Mouse (Mus musculus): Measurements from ENCODE around the gene Palld. TPM values are rescaled to one million over a fixed set of nuclear protein-coding genes. Genes with fewer than 3 reads are reported as not detected.

The Palld gene
- polyA plus RNA-seq, 1 experiment, result 13.4 TPM

GRCm38 (mm10) chr8:61573179-61573937, 329.1 kb downstream of the Palld start:
- no peaks in the 10 kb centered on the region for H3K4me1 ChIP-seq (ENCODE audit: control insufficient read depth, insufficient read depth, insufficient read length)
- no peak overlapping the region for H3K4me3 ChIP-seq (ENCODE audit: extremely low read depth, insufficient read depth, insufficient read length)
- 0 out of 2 replicates have a peak overlapping the region, but pooled peaks have one; percentile 5 for H3K27ac ChIP-seq (ENCODE audit: insufficient read depth, low read length)
- no peak for DNase-seq (ENCODE audit: low read depth in 1 of 2, low spot score in 2 of 2)
- 88% methylated on average over 8 of the region's 8 CpGs for WGBS
- TF ChIP-seq CTCF (IDR thresholded peaks at IDR 0.05; ENCODE audit: extremely low read depth, insufficient read depth, insufficient read length, insufficient replicate concordance) (no peak), POLR2A (IDR thresholded peaks at IDR 0.05; ENCODE audit: low read depth, low read length) (no peak)
- H3K36me3 ChIP-seq (ENCODE audit: control insufficient read depth, insufficient read depth, low read length), result no peaks in the 10 kb centered on the region
- no peaks in the 10 kb centered on the region for H3K27me3 ChIP-seq (ENCODE audit: control insufficient read depth, insufficient read depth, low read length)

- H3K36me3 ChIP-seq (ENCODE audit: control insufficient read depth, insufficient read depth, low read length), result no peaks in the 10 kb centered on the region
- no peak overlapping the region for H3K4me3 ChIP-seq (ENCODE audit: extremely low read depth, insufficient read depth, insufficient read length)
- no peaks in the 10 kb centered on the region for H3K27me3 ChIP-seq (ENCODE audit: control insufficient read depth, insufficient read depth, low read length)
- H3K27ac ChIP-seq (ENCODE audit: insufficient read depth, low read length), result 0 out of 2 replicates have a peak overlapping the region, but pooled peaks have one; percentile 1
- TF ChIP-seq POLR2A (IDR thresholded peaks at IDR 0.05; ENCODE audit: low read depth, low read length), result no peak
- TF ChIP-seq CTCF (IDR thresholded peaks at IDR 0.05; ENCODE audit: extremely low read depth, insufficient read depth, insufficient read length, insufficient replicate concordance), result no peak
- 94% methylated on average over 6 of the region's 6 CpGs for WGBS
- DNase-seq (ENCODE audit: low read depth in 1 of 2, low spot score in 2 of 2), result no peak
- H3K4me1 ChIP-seq (ENCODE audit: control insufficient read depth, insufficient read depth, insufficient read length), result no peaks in the 10 kb centered on the region
Measured at GRCm38 (mm10) chr8:61572697-61573096, 329.8 kb downstream of the Palld start.

GRCm38 (mm10) chr8:61570637-61571036, 331.9 kb downstream of the Palld start:
- H3K27me3 ChIP-seq (ENCODE audit: control insufficient read depth, insufficient read depth, low read length), result no peaks in the 10 kb centered on the region
- no peak for TF ChIP-seq CTCF (IDR thresholded peaks at IDR 0.05; ENCODE audit: extremely low read depth, insufficient read depth, insufficient read length, insufficient replicate concordance)
- no peak for TF ChIP-seq POLR2A (IDR thresholded peaks at IDR 0.05; ENCODE audit: low read depth, low read length)
- no peaks in the 10 kb centered on the region for H3K36me3 ChIP-seq (ENCODE audit: control insufficient read depth, insufficient read depth, low read length)
- no peaks in the 10 kb centered on the region for H3K4me1 ChIP-seq (ENCODE audit: control insufficient read depth, insufficient read depth, insufficient read length)
- 52% methylated on average over 2 of the region's 2 CpGs for WGBS
- no peak overlapping the region for H3K27ac ChIP-seq (ENCODE audit: insufficient read depth, low read length)
- no peak for DNase-seq (ENCODE audit: low read depth in 1 of 2, low spot score in 2 of 2)
- no peak overlapping the region for H3K4me3 ChIP-seq (ENCODE audit: extremely low read depth, insufficient read depth, insufficient read length)

GRCm38 (mm10) chr8:61569721-61570120, 332.8 kb downstream of the Palld start:
- no peak for TF ChIP-seq CTCF (IDR thresholded peaks at IDR 0.05; ENCODE audit: extremely low read depth, insufficient read depth, insufficient read length, insufficient replicate concordance)
- TF ChIP-seq POLR2A (IDR thresholded peaks at IDR 0.05; ENCODE audit: low read depth, low read length), result no peak
- no peak for DNase-seq (ENCODE audit: low read depth in 1 of 2, low spot score in 2 of 2)
- H3K27me3 ChIP-seq (ENCODE audit: control insufficient read depth, insufficient read depth, low read length), result no peaks in the 10 kb centered on the region
- no peak overlapping the region for H3K4me3 ChIP-seq (ENCODE audit: extremely low read depth, insufficient read depth, insufficient read length)
- H3K27ac ChIP-seq (ENCODE audit: insufficient read depth, low read length), result no peak overlapping the region
- H3K36me3 ChIP-seq (ENCODE audit: control insufficient read depth, insufficient read depth, low read length), result no peaks in the 10 kb centered on the region
- H3K4me1 ChIP-seq (ENCODE audit: control insufficient read depth, insufficient read depth, insufficient read length), result no peaks in the 10 kb centered on the region
- 86% methylated on average over 4 of the region's 4 CpGs for WGBS

GRCm38 (mm10) chr8:61569211-61569610, 333.3 kb downstream of the Palld start:
- Histone ChIP-seq H3K4me3 (ENCODE audit: extremely low read depth, insufficient read depth, insufficient read length) (no peak overlapping the region), H3K27ac (ENCODE audit: insufficient read depth, low read length) (no peak overlapping the region), H3K4me1 (ENCODE audit: control insufficient read depth, insufficient read depth, insufficient read length) (no peaks in the 10 kb centered on the region), H3K36me3 (ENCODE audit: control insufficient read depth, insufficient read depth, low read length) (no peaks in the 10 kb centered on the region), H3K27me3 (ENCODE audit: control insufficient read depth, insufficient read depth, low read length) (no peaks in the 10 kb centered on the region)
- DNase-seq (ENCODE audit: low read depth in 1 of 2, low spot score in 2 of 2), result no peak
- no peak for TF ChIP-seq POLR2A (IDR thresholded peaks at IDR 0.05; ENCODE audit: low read depth, low read length)
- no peak for TF ChIP-seq CTCF (IDR thresholded peaks at IDR 0.05; ENCODE audit: extremely low read depth, insufficient read depth, insufficient read length, insufficient replicate concordance)

- Histone ChIP-seq H3K36me3 (ENCODE audit: control insufficient read depth, insufficient read depth, low read length) (no peaks in the 10 kb centered on the region), H3K27me3 (ENCODE audit: control insufficient read depth, insufficient read depth, low read length) (no peaks in the 10 kb centered on the region), H3K4me3 (ENCODE audit: extremely low read depth, insufficient read depth, insufficient read length) (no peak overlapping the region), H3K27ac (ENCODE audit: insufficient read depth, low read length) (no peak overlapping the region), H3K4me1 (ENCODE audit: control insufficient read depth, insufficient read depth, insufficient read length) (no peaks in the 10 kb centered on the region; the same call in 1 of the 2 replicates)
- TF ChIP-seq CTCF (IDR thresholded peaks at IDR 0.05; ENCODE audit: extremely low read depth, insufficient read depth, insufficient read length, insufficient replicate concordance), result no peak
- TF ChIP-seq POLR2A (IDR thresholded peaks at IDR 0.05; ENCODE audit: low read depth, low read length), result no peak
- 83% methylated on average over 4 of the region's 4 CpGs for WGBS
- DNase-seq (ENCODE audit: low read depth in 1 of 2, low spot score in 2 of 2), result no peak
Measured at GRCm38 (mm10) chr8:61563378-61563777, 339.1 kb downstream of the Palld start.

- WGBS, result 77% methylated on average over 4 of the region's 4 CpGs
- H3K27me3 ChIP-seq (ENCODE audit: control insufficient read depth, insufficient read depth, low read length), result no peaks in the 10 kb centered on the region
- H3K27ac ChIP-seq (ENCODE audit: insufficient read depth, low read length), result no peak overlapping the region
- H3K4me1 ChIP-seq (ENCODE audit: control insufficient read depth, insufficient read depth, insufficient read length), result no peaks in the 10 kb centered on the region; the same call in 1 of the 2 replicates
- H3K4me3 ChIP-seq (ENCODE audit: extremely low read depth, insufficient read depth, insufficient read length), result no peak overlapping the region
- DNase-seq (ENCODE audit: low read depth in 1 of 2, low spot score in 2 of 2), result no peak
- H3K36me3 ChIP-seq (ENCODE audit: control insufficient read depth, insufficient read depth, low read length), result no peaks in the 10 kb centered on the region
- TF ChIP-seq POLR2A (IDR thresholded peaks at IDR 0.05; ENCODE audit: low read depth, low read length) (no peak), CTCF (IDR thresholded peaks at IDR 0.05; ENCODE audit: extremely low read depth, insufficient read depth, insufficient read length, insufficient replicate concordance) (no peak)
Measured at GRCm38 (mm10) chr8:61562626-61563025, 339.9 kb downstream of the Palld start.

Measured in spleen, adult 2 months (tissue).